Mouse (Mus musculus) spleen, adult 2 months (tissue): ENCODE measurements around the gene Nrxn1.

ENCODE experiments used
- CTCF ChIP-seq: fragments of 200-500 bp; IDR thresholded peaks from 2 replicates; pipeline ENCODE4 v1.5.1; 2011; ENCODE audit warnings: mild to moderate bottlenecking, inconsistent platforms; ENCODE audit not compliant: insufficient read depth, insufficient read length, insufficient replicate concordance; ENCODE audit errors: extremely low read depth
- POLR2A ChIP-seq: fragments of 200-500 bp; IDR thresholded peaks from 2 replicates; pipeline ENCODE4 v1.6.1; 2011; ENCODE audit warnings: low read depth, low read length, inconsistent platforms

DNA sequence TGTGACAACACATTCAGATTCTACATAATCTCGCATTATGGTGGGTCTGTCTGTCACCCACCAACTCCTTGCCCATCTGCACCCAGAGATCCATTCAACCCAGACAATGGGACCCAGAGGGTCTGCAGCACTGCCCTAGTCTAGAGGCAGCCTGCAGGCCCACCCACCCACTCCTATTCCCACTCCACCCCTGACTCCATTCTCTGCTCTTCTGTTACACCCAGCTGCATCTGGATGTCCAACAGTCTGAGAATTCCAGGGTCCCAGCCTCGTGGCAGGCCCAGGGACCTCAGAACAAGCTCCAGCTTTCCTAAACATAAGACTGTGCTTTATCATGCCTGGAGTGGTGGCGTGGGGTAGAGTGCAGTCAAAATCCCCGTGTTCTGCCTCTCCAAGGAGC lies 820.6 kb downstream of the Nrxn1 start:
- TF ChIP-seq POLR2A, result no peak
- TF ChIP-seq CTCF, result no peak
